Mouse (Mus musculus) kidney, adult 2 months (tissue): Measurements from ENCODE around the gene Isg15.

Experiments
- CTCF ChIP-seq: fragments of 200-500 bp; conservative IDR thresholded peaks from 2 replicates; pipeline ENCODE4 v1.5.1; 2011; ENCODE audit warnings: low read depth, mild to moderate bottlenecking, control low read depth, low read length, moderate library complexity, mixed read lengths; ENCODE audit not compliant: insufficient read depth, insufficient read length
- POLR2A ChIP-seq: fragments of 200-500 bp; IDR thresholded peaks from one replicate; pipeline ENCODE4 v1.6.1; 2011; ENCODE audit warnings: low read depth, low read length, control low read depth

- TF ChIP-seq POLR2A: no peak
- TF ChIP-seq CTCF: no peak
These were observed 16.2 kb downstream of the Isg15 start for GRCm38 (mm10) chr4:156184291-156184954.
